Mouse (Mus musculus) retina, adult 2 months (tissue): ENCODE results near the gene Fubp3.

ENCODE experiments used
- DNase-seq: peaks from one replicate; pipeline ENCODE4 v3.0.0-alpha.2; 2012; ENCODE audit warnings: low read depth, low spot score

The Fubp3 gene

GRCm38 (mm10) chr2:31619208-31619607 lies 46.8 kb downstream of the Fubp3 start:
- DNase-seq: no peak

- no peak for DNase-seq
Measured at GRCm38 (mm10) chr2:31633531-31633930, 61.1 kb downstream of the Fubp3 start.

DNA sequence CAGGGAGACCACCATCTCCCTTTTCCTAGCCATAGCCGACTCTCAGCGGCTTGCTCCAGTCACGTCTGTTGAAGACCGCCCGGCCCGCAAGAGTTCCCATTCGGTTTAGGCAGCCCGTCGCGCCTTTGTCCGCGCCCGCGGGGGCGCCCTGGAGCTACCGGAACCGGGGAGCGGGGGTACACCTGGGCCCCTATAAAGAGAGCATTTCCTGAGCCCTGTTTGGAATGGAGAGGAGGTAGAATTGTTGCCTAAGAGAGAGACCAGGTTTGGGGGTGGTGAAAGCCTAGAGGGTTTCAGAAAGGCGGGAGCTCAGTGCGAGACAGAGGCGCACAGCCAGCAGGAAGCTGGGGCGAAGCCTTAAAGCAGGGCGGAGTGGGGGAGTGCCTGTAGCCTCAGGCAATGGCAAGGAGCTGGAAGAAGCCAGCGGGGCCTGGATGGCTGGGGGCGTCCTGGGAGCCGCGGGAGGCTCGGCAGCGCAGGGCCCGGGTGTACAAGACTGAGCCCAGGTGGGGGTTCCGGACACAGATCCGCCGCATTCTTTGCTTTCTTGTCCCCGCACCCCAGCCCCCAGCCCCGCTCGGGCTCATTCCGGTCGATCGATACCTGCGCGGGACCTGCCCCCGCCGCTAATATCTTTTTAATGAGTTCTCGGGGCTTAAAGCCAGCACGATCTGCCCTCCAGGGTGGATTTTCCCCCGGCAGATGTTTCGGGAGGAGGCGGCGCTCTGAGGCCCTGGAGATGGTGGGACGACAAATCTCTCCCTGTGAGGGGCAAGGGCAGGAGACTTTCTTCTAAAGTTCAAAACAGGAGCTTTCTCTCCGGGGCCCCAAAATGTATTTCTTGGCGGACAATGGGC lies 63.1 kb downstream of the Fubp3 start:
- no peak for DNase-seq

DNA sequence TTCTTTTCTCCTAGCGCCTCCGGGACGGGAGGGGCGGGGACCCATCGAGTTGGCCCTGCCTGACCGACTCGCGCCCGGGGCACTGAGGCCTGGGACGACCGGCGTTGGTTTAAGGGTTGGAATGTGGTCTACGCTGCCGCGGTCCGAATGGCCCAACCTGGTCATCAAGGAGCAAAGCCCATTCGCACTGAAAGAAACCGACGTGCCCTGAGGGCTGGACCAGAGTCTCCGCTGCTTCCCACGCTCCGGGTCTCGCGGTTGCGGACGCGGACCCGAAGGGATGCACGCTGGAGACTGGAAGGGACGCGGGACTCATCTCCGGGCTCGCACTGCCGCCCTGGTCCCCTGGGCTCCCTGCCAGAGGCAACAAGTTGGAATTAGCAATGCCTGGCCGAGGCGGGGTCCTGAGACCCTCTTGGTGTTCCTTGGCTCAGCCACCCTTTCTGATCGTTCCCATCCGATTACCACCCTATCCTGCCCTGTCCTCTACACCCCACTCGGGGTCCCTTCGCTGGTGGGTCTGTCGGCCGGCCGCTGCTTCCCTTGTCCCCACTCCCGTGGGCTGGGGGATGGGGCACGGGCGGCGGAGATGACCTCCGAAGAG lies 63.8 kb downstream of the Fubp3 start:
- DNase-seq: no peak

DNA sequence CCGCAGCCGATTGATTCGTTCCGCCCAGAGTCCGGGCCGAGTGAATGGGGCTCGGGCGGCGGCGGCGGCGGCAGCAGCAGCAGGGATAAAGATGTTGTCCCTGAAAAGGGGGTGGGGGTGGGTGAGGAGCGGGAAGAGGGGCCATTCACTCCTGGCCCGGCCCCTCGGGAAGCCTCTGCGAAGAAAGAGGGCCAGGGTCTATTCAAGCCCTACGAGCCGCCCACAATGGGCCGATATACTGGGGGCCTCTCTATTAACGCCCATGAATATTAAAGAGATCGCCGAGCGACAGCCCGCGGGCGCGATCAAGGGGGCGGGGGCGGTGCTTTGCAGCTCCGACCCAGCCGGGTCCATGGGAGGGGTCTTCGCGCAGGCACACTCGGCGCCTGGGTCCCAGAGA lies 64.3 kb downstream of the Fubp3 start:
- DNase-seq: no peak

GRCm38 (mm10) chr2:31637311-31637710 lies 64.9 kb downstream of the Fubp3 start:
- DNase-seq: no peak

- DNase-seq: no peak
Measured at GRCm38 (mm10) chr2:31637807-31638206, 65.4 kb downstream of the Fubp3 start.

GRCm38 (mm10) chr2:31638581-31639465 lies 66.4 kb downstream of the Fubp3 start:
- DNase-seq: no peak

DNA sequence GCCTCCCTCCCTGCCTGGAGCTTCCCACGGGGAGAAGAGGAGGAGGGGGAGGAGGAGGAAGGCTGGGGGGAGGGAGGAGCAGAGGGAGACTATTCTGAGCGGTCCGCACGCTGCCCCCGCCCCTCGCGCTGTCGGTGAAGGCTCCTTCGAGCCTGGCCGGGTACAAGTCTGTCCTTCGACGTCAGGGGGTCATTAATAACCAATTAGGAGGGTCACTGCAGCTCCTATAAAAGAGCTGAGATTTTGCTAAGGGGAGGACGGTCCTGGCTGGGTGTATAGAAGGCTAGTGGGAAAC lies 67.0 kb downstream of the Fubp3 start:
- no peak for DNase-seq

GRCm38 (mm10) chr2:31639901-31640608 lies 67.6 kb downstream of the Fubp3 start, which contains the start of gene Prdm12:
Gene Prdm12 (plus strand): TSS chr2:31640037.
- DNase-seq: no peak

- no peak for DNase-seq
Measured at GRCm38 (mm10) chr2:31640609-31641507, 68.4 kb downstream of the Fubp3 start.

- no peak for DNase-seq
Measured at GRCm38 (mm10) chr2:31641508-31641830, 69.0 kb downstream of the Fubp3 start.

- DNase-seq: no peak
Measured at GRCm38 (mm10) chr2:31641929-31642328, 69.5 kb downstream of the Fubp3 start.

DNA sequence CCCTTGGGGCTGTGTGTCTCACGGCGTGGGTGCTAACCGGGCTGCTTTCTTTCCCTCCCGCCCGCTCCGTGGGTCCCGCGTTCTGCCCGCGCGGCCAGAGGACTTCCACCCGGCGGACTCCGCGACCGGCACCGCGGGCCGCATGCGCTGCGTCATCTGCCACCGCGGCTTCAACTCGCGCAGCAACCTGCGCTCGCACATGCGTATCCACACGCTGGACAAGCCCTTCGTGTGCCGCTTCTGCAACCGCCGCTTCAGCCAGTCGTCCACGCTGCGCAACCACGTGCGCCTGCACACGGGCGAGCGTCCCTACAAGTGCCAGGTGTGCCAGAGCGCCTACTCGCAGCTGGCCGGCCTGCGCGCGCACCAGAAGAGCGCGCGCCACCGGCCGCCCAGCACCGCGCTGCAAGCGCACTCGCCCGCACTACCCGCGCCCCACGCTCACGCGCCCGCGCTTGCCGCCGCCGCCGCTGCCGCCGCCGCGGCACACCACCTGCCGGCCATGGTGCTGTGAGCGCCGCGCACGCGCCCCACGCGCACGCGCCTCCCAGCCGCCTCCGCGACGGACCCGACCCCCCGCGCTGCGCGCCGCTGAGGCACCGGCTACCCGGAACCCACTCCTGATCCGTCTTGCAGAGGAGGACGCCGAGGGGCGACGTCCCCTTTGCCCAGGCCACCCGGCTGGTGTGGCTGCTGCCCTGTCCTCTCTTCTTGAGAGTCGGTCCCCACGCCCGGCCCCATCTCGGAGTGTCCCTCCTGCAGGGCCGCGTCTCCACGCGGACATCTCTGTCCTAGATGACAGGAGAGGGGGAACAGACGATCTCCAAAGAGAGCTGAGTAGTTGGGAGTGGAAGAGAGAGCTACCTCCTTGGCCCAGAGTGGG lies 81.8 kb downstream of the Fubp3 start:
- DNase-seq: no peak

GRCm38 (mm10) chr2:31654854-31655559 lies 82.6 kb downstream of the Fubp3 start:
- peak; percentile 41 for DNase-seq

- no peak for DNase-seq
Measured at GRCm38 (mm10) chr2:31656374-31656773, 83.9 kb downstream of the Fubp3 start.

DNA sequence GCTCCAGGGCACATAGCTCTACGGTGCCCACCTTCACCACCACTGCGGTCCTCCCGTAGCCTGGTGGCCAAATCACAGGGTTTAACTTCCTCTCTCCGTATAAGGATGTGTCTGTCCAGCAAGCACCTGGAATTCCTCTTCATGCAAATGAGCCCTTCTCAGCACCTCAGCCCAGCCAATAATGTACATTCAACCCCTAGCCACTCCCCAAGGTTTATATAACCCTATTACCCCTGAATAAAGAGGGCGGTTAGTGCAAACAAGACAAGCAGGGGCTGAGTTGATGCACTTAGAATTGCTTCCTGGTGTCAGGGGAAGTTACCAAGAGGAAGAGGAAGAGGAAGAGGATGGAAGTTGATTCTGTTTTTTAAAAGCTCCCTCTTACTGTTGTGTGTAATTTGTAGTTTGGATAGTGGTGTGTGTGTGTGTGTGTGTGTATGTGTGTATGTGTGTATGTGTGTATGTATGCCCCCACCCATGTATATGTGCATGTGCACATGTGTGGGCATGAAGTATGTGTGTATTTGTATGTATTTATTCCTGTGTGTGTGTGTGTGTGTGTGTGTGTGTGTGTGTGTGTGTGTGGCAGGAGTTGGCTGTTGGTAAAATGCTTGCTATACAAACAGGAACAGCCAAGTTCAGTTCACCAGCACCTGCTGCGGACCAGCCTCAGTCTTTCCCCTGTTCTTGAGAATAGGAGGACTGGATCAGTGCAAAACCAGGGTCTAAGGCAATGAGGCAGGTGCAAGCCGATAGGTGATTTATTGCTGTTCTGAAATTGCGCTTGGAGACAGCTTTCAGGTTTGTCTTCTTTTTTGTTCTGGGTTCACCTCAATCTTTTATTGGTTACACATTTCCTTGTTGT lies 90.7 kb downstream of the Fubp3 start:
- no peak for DNase-seq

DNA sequence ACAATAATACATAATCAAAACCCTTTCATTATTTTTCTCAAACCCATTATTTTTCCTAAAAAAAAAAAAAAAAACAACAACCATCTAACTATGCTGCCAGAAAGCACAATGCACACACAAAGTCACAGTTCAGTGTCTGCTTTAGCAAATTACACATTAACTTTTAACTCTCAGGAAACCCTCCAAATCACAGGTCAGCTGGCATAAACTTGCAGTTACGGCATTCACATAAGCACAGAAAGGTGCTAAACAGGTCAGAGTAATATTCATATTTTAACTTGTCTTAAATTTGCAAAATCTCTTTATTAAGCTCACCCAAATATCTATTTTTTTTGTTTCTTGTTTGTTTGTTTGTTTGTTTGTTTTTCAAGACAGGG lies 91.3 kb downstream of the Fubp3 start:
- no peak for DNase-seq
